Mouse (Mus musculus): ENCODE measurements at regions not wholly inside any gene's neighbourhood (a gene's known extent, or its start where the extent isn't known, plus 50 kb on each side); places are given as distances from the start of the nearest gene placed in this dataset.

GRCm38 (mm10) chr11:25147287-25147686, 1063.3 kb downstream of the 5730522E02Rik start:
- intact Hi-C loops (cut with DNase I): no loop called here
- no peak for DNase-seq (ENCODE audit: low spot score in 2 of 2)

DNA sequence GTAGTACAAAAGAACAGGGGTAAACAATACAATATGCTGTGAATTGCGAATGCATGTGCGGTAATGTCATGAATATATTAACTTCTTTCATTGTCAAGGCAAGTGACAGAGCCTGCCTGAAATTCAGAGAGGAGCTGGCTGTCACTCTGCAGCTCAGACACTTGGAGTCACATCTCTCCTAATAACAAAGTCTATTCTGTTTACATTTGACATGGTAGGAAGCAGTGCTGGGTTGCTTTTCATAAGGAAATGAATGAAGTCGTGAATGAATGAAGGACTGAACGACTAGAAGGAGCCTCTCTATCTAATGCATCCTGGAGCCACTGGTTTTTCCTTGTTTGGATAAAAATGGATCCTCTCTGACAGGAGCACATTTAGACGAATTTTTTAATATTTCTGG, 1053.9 kb downstream of the 5730522E02Rik start:
- no peak for DNase-seq (ENCODE audit: low spot score in 2 of 2)

DNA sequence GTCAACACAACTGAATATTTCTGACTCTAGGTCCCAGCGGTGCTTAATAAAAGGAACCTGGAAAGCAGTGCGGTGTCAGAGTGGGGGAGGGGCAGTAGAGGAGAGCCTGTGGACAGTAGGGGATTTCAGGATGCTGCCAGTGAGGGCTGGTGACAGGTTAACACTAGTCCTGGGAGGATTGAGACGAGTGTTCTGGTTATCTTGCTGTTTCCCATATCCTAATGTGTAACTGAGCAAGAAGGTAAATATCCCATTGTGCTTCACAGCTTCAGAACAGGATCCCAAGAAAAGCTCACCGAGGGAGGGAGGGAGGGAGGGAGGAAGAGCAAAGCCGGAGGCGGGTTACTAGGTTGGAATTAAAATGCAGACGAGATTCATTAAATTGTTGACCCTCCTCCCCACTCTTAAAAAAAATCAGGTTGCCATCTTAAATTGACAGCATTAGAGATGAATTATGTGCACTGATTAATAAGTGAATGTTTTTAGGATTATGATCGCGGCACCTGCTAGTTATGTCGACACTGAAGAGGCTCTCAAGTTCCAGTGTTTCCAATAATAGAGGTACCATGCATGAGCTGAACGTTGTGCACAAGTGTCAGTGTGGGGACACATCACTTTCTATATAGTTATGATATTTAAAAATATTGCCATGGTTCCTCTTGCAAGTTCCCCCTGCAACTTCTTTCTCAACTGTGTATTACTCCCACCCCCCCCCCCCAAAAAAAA, 1053.3 kb downstream of the 5730522E02Rik start:
- DNase-seq (ENCODE audit: low spot score in 2 of 2): no peak

More for the DNA sequence above, 1053.9 kb downstream of the 5730522E02Rik start:
- intact Hi-C loops (cut with DNase I): no loop called here

GRCm38 (mm10) chr11:25157861-25158245, 1052.7 kb downstream of the 5730522E02Rik start:
- DNase-seq (ENCODE audit: low spot score in 2 of 2): no peak
- intact Hi-C loops (cut with DNase I): no loop called here

More for the DNA sequence above, 1053.3 kb downstream of the 5730522E02Rik start:
- intact Hi-C loops (cut with DNase I): no loop called here

DNA sequence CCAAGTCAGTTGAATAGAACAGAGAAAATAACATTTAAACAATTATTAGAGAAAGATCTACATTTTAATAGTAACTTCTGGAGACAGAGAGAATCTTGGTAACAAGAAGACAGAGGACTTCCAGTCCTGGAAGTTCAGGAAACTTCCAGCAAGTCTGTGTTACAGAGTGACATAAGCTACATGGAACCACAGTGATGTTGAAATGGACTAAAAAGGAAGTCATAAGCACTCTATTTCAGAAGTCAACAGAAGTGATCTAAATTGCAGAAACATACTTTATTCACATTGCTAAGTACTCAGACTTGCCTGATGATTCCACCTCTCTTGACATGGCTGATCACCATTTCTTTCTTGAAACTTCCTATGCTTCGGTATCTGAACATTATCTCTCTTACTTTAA, 1051.7 kb downstream of the 5730522E02Rik start:
- intact Hi-C loops (cut with DNase I): no loop called here
- DNase-seq (ENCODE audit: low spot score in 2 of 2): no peak

DNA sequence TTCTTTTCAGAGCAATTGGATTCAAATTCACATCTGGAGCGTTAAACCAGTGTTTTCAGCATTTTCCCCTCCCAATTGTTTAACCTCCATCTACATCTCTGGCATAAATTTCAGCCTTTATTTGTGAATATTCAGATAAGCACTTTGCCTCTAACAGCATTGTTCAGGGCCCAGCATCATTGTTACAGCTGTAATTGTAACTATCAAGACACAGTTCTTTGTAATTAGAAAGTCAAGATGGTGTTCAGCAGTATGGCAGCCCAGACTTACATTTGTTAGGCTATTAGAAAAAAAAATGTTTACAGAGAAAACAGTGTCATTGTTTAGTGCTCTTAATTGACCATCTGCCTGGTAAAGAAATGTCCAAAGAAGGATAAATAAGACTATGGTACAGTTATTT, 1042.6 kb downstream of the 5730522E02Rik start:
- intact Hi-C loops (cut with DNase I): no loop called here

GRCm38 (mm10) chr11:25171048-25171447, 1039.5 kb downstream of the 5730522E02Rik start:
- intact Hi-C loops (cut with DNase I): no loop called here
- DNase-seq (ENCODE audit: low spot score in 2 of 2): no peak

More for the DNA sequence above, 1042.6 kb downstream of the 5730522E02Rik start:
- DNase-seq (ENCODE audit: low spot score in 2 of 2): no peak
